Mouse (Mus musculus): Measurements from ENCODE around the gene Irf6.

Irf6 gene

DNA sequence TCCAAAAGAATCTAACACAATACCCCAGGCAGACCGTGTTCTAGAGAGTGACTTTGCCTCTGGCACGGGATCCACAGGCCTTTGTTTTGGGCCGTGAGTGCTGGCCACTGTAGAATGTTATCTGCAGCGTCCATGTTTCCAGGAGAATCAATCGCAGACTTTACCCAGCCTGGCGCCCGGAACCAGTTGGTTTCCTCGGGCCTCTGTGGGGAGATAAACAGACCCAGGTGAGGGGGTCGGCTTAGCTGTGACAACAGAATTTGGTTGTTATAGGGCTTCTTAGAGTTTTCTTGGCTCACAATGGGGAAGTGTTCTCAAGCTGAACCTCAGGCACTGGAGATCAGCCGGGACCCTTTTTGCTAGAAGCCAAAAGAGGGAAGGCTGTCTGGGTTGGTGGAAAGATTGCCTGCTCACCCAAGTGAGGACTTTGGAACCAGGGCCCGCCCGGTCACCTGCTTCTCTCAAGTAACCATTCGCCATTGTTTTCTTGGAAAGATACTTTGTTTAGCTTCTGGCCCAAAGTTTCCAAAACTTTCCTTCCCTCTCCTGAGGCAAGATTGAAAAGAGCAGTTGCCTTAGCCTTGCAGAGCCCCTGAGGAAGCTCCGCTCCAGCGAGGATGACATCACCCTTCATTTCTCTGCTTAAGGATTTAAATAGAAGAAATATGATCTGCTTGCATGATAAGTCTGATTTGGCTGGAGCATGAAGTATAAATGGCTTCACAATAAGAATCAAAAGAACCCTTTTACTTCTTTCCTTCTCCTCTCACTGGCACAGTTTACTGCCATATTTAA, 3.6 kb downstream of the Irf6 start:
- in situ Hi-C loops (cut with MboI; ENCODE audit: low sequenced_read_pairs), result no loop called here

DNA sequence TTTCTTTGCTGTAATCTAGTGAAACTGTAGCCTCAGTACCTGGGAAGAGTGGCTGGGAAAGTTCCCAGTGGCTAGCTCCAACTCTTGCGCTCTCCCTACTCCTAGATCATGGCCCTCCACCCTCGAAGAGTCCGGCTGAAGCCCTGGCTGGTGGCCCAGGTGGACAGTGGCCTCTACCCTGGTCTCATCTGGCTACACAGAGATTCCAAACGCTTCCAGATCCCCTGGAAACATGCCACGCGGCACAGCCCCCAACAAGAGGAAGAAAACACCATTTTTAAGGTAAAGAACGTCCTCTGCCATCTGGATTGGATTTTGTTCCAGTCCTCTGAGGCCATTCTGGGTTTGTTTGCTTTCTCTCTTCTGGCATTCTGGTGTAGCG, 4.2 kb downstream of the Irf6 start:
- in situ Hi-C loops (cut with MboI; ENCODE audit: low sequenced_read_pairs), result no loop called here

DNA sequence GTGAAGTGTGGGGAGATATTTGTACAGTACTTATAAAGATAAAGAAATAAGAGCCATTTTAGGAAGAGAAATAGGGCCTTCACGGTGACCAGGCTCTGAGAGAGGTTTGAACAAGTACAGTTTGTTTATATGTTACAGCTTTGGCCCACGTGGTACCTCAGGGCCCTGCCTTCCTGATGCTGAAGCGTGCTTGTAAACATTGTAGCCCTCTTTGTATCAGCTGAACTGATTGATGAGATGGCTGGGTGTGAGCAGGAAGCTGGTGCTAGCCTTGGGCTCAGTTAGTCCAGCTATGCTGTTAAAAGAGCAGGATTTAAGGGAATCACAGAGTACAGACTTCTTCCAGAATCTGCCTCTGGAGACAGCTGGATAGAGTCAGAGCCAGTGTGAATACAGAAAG, 6.3 kb downstream of the Irf6 start:
- in situ Hi-C loops (cut with MboI; ENCODE audit: low sequenced_read_pairs), result no loop called here

- in situ Hi-C loops (cut with MboI; ENCODE audit: low sequenced_read_pairs), result no loop called here
Observed at GRCm38 (mm10) chr1:193159613-193160012, 6.7 kb downstream of the Irf6 start.

- in situ Hi-C loops (cut with MboI; ENCODE audit: low sequenced_read_pairs), result no loop called here
Observed at GRCm38 (mm10) chr1:193160317-193161032, 7.6 kb downstream of the Irf6 start.

GRCm38 (mm10) chr1:193167746-193168145, 14.8 kb downstream of the Irf6 start, which contains the start of gene A130010J15Rik:
TSS of gene A130010J15Rik (plus strand) at chr1:193168046.
- in situ Hi-C loops (cut with MboI; ENCODE audit: low sequenced_read_pairs), result no loop called here

GRCm38 (mm10) chr1:193169228-193169627, 16.3 kb downstream of the Irf6 start:
- in situ Hi-C loops (cut with MboI; ENCODE audit: low sequenced_read_pairs), result no loop called here

GRCm38 (mm10) chr1:193169856-193170255, 16.9 kb downstream of the Irf6 start:
- in situ Hi-C loops (cut with MboI; ENCODE audit: low sequenced_read_pairs), result no loop called here

DNA sequence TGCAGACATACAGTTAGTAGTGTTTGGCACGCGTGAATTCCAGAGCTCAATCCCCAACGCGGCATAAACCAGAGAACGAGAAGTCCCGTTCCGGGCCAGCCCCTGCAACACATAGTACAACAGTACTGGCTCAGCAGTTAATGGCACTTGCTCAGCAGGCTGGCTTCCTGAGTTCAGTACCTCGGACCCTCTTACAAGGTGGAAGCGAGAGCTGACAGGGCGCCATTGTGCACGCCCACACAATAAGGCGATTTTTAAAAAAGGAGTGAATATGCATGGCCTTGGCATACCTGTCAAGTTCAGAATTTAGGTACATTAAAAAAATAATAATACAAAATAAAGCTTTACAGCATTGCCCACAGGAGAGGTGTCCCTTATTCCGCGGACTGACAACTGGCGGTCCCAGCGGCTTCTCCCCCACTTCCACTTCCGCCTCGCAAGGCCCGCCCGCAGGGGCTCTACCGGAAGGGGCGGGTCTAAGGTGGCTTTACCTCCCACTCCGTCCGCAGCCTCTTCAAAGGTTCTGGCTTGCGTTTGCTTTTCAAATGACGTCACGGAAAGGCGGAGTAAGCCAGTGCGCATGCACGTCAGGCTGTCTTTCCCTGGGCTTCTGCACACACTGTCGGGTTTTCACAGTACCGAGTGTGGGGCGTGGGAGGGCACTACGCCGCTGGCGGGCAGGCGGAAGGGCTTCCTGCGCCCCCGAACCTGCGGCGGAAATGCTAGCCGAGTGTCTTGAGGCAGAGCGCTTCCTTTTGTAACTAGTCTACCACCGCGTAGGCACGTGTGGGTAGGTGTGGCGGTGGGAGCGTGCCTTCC, 20.3 kb downstream of the Irf6 start:
- in situ Hi-C loops (cut with MboI; ENCODE audit: low sequenced_read_pairs), result no loop called here

DNA sequence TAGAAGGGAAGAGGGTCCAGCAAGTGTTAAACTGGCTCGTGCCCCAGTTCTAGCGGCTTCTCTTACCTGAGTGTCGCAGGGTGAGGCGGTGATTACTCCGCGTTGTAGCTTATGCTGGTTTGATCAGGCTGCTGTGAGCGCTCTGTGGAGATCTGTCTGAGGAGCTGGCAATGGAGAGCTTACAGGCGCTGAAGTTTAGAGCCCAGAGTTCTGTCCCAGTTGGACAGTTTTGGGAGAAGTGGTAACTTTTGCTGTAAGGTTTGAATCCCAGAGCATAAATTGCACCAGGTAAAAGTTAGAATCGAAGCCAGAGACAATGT, 20.9 kb downstream of the Irf6 start:
- in situ Hi-C loops (cut with MboI; ENCODE audit: low sequenced_read_pairs), result no loop called here

DNA sequence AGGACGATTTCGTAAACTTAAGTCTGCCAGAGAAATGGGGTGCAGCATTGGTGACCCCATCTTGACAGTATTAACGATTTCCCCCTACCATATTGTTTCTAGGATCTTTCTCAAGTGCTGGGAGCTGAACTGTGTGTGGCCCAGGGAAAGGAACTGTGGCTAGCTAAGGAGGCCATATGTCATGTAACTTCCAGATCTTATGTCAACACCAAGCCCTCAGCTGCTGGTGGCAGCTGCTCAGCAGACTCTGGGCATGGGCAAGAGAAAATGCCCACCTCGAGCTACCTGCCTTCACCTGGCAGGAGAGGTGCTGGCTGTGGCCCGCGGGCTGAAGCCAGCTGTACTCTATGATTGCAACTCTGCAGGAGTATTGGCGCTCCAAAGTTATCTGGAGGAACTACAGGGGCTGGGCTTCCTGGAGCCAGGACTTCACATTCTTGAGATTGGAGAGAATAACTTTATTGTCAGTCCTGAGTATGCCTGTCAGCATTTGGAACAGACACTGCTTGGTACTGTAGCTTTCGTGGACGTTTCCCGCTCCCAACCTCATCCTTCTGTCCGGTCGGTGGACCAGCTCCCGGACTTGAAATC, 21.3 kb downstream of the Irf6 start:
- in situ Hi-C loops (cut with MboI; ENCODE audit: low sequenced_read_pairs), result no loop called here

DNA sequence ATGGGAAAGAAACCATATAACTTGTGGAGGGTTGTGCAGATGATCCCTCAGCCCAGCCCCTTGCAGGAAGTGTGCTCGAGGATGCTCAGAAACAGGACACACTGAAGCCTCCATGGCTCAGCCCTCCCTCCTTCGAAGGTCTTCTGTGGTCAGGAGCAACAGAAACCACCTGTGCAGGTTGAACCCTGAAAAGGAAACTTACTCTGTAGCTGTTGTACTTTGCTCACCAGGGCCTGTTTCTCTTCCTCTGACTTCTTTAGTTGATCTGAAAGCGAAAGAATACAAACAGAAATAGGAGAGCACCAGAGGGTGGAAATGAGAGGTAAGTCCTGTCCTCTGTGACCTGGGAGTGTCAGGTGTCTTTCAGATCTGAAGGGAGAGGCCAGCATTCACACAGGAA, 28.2 kb downstream of the Irf6 start:
- in situ Hi-C loops (cut with MboI; ENCODE audit: low sequenced_read_pairs), result no loop called here

- in situ Hi-C loops (cut with MboI; ENCODE audit: low sequenced_read_pairs), result no loop called here
Observed at GRCm38 (mm10) chr1:193188257-193188656, 35.3 kb downstream of the Irf6 start.

GRCm38 (mm10) chr1:193189151-193189621, 36.3 kb downstream of the Irf6 start:
- in situ Hi-C loops (cut with MboI; ENCODE audit: low sequenced_read_pairs), result no loop called here

DNA sequence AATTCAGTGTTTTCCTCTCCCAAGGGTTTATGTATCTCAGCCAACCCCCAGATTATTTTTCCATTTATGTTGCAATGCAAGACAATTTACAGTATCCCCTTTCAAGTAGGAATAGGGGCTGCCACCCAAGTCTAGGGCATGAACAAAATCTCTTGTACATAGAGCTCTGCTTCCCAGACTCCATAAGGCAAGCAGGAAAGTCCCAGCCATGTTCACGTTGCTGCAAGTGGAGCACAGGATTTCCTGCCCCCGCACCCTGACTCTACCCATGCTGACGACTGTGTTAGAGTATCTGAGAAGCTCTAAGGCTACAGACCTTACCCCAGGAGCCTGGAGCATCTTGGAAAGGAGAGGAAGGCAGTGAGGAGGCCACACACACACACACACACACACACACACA, 36.9 kb downstream of the Irf6 start:
- in situ Hi-C loops (cut with MboI; ENCODE audit: low sequenced_read_pairs), result no loop called here

GRCm38 (mm10) chr1:193191675-193192283, 38.9 kb downstream of the Irf6 start:
- in situ Hi-C loops (cut with MboI; ENCODE audit: low sequenced_read_pairs), result no loop called here

GRCm38 (mm10) chr1:193194416-193195140, 41.7 kb downstream of the Irf6 start:
- in situ Hi-C loops (cut with MboI; ENCODE audit: low sequenced_read_pairs), result no loop called here

DNA sequence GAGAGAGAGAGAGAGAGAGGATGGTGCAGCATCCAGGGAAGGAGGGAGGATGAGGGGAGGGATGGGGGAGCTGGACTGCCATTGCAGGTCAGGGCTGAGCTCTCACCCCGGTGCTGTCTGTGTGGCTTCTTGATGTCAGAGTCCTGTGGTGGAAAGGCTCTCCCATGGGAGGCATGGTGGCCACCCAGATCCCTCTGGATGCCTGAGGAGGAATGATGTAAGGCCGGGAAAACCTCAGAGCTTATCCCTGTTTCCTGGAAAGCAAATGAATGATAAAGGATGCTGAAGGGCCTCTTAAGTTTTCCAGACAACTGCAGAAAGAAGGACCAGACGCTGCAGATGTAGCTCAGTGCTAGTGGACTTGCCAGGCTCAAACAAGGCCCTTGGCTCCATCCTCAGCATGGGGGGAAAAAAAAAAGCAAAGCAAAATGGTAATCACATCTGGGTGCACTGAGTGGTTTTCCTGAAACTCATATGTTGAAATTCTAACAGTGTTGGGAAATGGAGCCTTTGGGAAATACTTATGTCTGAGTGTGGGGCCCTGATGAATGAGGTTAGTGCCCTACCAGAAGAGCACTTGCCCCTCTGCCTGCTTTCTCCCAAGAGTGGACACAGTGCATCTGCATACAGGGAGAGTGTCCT, 42.4 kb downstream of the Irf6 start:
- in situ Hi-C loops (cut with MboI; ENCODE audit: low sequenced_read_pairs), result no loop called here

GRCm38 (mm10) chr1:193197494-193198205, 44.7 kb downstream of the Irf6 start:
- in situ Hi-C loops (cut with MboI; ENCODE audit: low sequenced_read_pairs), result no loop called here
